ENCODE assay signal across 10 mouse cellular contexts in genomic region chr3:44423166-44423565, GRCm38 (mm10).
DNase-seq lines count a peak whose midpoint lies in the region; ATAC-seq lines count a peak whose summit lies in the region.
"Had no signal": no experiment of that assay in that cellular context is flagged by ENCODE, and none has a peak within 500 bp of the region (broad histone marks: within the 10 kb centered on the region; RNA-seq: fewer than 3 reads in every experiment).

No protein-coding gene starts in this region.

- DNase-seq in cerebellum, postnatal 10 days = peak; percentile 2 to 3
- DNase-seq in cerebellum, adult 8-10 months = no peak
- no peak for DNase-seq in limb, embryonic 10.5 days (ENCODE audit: low spot score)
- peak; percentile 44 to 60 for DNase-seq in heart, postnatal 14 days
- DNase-seq in forebrain, embryonic 14.5 days (ENCODE audit: low spot score) = no peak

- H3K9ac ChIP-seq in limb, embryonic 13.5 days = no peak overlapping the region
- no peak overlapping the region for H3K9ac ChIP-seq in stomach, embryonic 14.5 days (replicated peaks; ENCODE audit: low read depth, low read length)
- H3K9ac ChIP-seq in forebrain, embryonic 14.5 days (ENCODE audit: low read length) = no peak overlapping the region
- no peak overlapping the region for H3K9ac ChIP-seq in forebrain, embryonic 15.5 days (replicated peaks)
- H3K9ac ChIP-seq: heart, embryonic 13.5 days had no signal

- ATAC-seq in limb, embryonic 13.5 days (ENCODE audit: low FRiP score, low read depth) = peak; percentile 40; the same call in 1 of the 2 replicates
- ATAC-seq in stomach, embryonic 14.5 days (ENCODE audit: insufficient number of reproducible peaks, insufficient read depth, low FRiP score, low read depth) = peak; percentile 78; the same call in 1 of the 2 replicates
- ATAC-seq in forebrain, embryonic 14.5 days = no peak
- ATAC-seq in forebrain, embryonic 15.5 days (replicated peaks) = no peak
- ATAC-seq: inflammation-experienced regulatory T-cells, adult 6 months had no signal

- H3K9me3 ChIP-seq in limb, embryonic 13.5 days = no peaks in the 10 kb centered on the region
- H3K9me3 ChIP-seq in limb, embryonic 10.5 days (replicated peaks) = no peaks in the 10 kb centered on the region
- no peaks in the 10 kb centered on the region for H3K9me3 ChIP-seq in stomach, embryonic 14.5 days (ENCODE audit: control insufficient read depth, low read depth, low read length)
- no peaks in the 10 kb centered on the region for H3K9me3 ChIP-seq in forebrain, embryonic 14.5 days (replicated peaks; ENCODE audit: control insufficient read depth, low read length)
- no peaks in the 10 kb centered on the region for H3K9me3 ChIP-seq in forebrain, embryonic 15.5 days
- H3K9me3 ChIP-seq: heart, embryonic 13.5 days had no signal

- H3K4me2 ChIP-seq in limb, embryonic 13.5 days (replicated peaks) = no peak overlapping the region
- H3K4me2 ChIP-seq in stomach, embryonic 14.5 days (replicated peaks; ENCODE audit: low read depth, low read length) = no peak overlapping the region
- H3K4me2 ChIP-seq in forebrain, embryonic 14.5 days (ENCODE audit: low read length) = no peak overlapping the region
- no peak overlapping the region for H3K4me2 ChIP-seq in forebrain, embryonic 15.5 days (replicated peaks)
- H3K4me2 ChIP-seq: heart, embryonic 13.5 days had no signal

- 32% methylated on average over 2 of the region's 2 CpGs for WGBS in limb, embryonic 13.5 days
- WGBS in limb, embryonic 10.5 days = 91% methylated on average over 2 of the region's 2 CpGs
- WGBS in stomach, embryonic 14.5 days = 33% methylated on average over 2 of the region's 2 CpGs
- 78% methylated on average over 2 of the region's 2 CpGs for WGBS in forebrain, embryonic 14.5 days
- 73% methylated on average over 2 of the region's 2 CpGs for WGBS in forebrain, embryonic 15.5 days

- H3K4me1 ChIP-seq in limb, embryonic 13.5 days = no peaks in the 10 kb centered on the region
- no peaks in the 10 kb centered on the region for H3K4me1 ChIP-seq in limb, embryonic 10.5 days
- 0 out of 2 replicates have a peak, but pooled peaks cover 3% of the 10 kb centered on the region for H3K4me1 ChIP-seq in stomach, embryonic 14.5 days (ENCODE audit: control insufficient read depth, insufficient read depth, low read length)
- no peaks in the 10 kb centered on the region for H3K4me1 ChIP-seq in forebrain, embryonic 14.5 days (ENCODE audit: control insufficient read depth, insufficient read depth, low read length)
- H3K4me1 ChIP-seq in forebrain, embryonic 15.5 days = no peaks in the 10 kb centered on the region

- no peak overlapping the region for H3K27ac ChIP-seq in limb, embryonic 13.5 days
- no peak overlapping the region for H3K27ac ChIP-seq in limb, embryonic 10.5 days
- H3K27ac ChIP-seq in stomach, embryonic 14.5 days (ENCODE audit: low read length) = peak overlapping the region; percentile 53; the same call in 1 of the 2 replicates
- H3K27ac ChIP-seq in forebrain, embryonic 14.5 days (ENCODE audit: low read depth, low read length) = no peak overlapping the region
- H3K27ac ChIP-seq in forebrain, embryonic 15.5 days (replicated peaks) = no peak overlapping the region

- H3K36me3 ChIP-seq in limb, embryonic 13.5 days = no peaks in the 10 kb centered on the region
- no peaks in the 10 kb centered on the region for H3K36me3 ChIP-seq in limb, embryonic 10.5 days
- H3K36me3 ChIP-seq in stomach, embryonic 14.5 days (ENCODE audit: control insufficient read depth, insufficient read depth, low read length) = no peaks in the 10 kb centered on the region
- H3K36me3 ChIP-seq in forebrain, embryonic 14.5 days (ENCODE audit: control insufficient read depth, insufficient read depth, low read length) = no peaks in the 10 kb centered on the region
- no peaks in the 10 kb centered on the region for H3K36me3 ChIP-seq in forebrain, embryonic 15.5 days
- H3K36me3 ChIP-seq: heart, embryonic 13.5 days had no signal

- intact Hi-C loops in heart, postnatal 14 days (cut with DNase I) = no loop called here

- H3K4me3 ChIP-seq in limb, embryonic 13.5 days = no peak overlapping the region
- H3K4me3 ChIP-seq in limb, embryonic 10.5 days = no peak overlapping the region
- no peak overlapping the region for H3K4me3 ChIP-seq in stomach, embryonic 14.5 days (ENCODE audit: low read depth, low read length)
- H3K4me3 ChIP-seq in forebrain, embryonic 14.5 days (ENCODE audit: low read depth, low read length) = no peak overlapping the region
- H3K4me3 ChIP-seq in forebrain, embryonic 15.5 days = no peak overlapping the region
- H3K4me3 ChIP-seq: heart, embryonic 13.5 days had no signal

- no peaks in the 10 kb centered on the region for H3K27me3 ChIP-seq in limb, embryonic 13.5 days
- no peaks in the 10 kb centered on the region for H3K27me3 ChIP-seq in limb, embryonic 10.5 days (ENCODE audit: low read depth, poor library complexity, severe bottlenecking)
- no peaks in the 10 kb centered on the region for H3K27me3 ChIP-seq in stomach, embryonic 14.5 days (ENCODE audit: control insufficient read depth, insufficient read depth, low read length)
- H3K27me3 ChIP-seq in forebrain, embryonic 14.5 days (replicated peaks; ENCODE audit: control insufficient read depth, insufficient read depth, low read length) = no peaks in the 10 kb centered on the region
- no peaks in the 10 kb centered on the region for H3K27me3 ChIP-seq in forebrain, embryonic 15.5 days
- H3K27me3 ChIP-seq: heart, embryonic 13.5 days had no signal

Comparison
In these comparisons a context has a peak if more than half of its experiments do, and no peak if none do; other contexts are left out.
1. DNase-seq: peak in cerebellum, postnatal 10 days (2 of 2) and heart, postnatal 14 days (2 of 2); none in cerebellum, adult 8-10 months (single experiment), limb, embryonic 10.5 days (single experiment) and forebrain, embryonic 14.5 days (single experiment).
2. ATAC-seq: peak in limb, embryonic 13.5 days (single experiment) and stomach, embryonic 14.5 days (single experiment); none in forebrain, embryonic 14.5 days (single experiment) and forebrain, embryonic 15.5 days (single experiment).